In the genomic region with DNA sequence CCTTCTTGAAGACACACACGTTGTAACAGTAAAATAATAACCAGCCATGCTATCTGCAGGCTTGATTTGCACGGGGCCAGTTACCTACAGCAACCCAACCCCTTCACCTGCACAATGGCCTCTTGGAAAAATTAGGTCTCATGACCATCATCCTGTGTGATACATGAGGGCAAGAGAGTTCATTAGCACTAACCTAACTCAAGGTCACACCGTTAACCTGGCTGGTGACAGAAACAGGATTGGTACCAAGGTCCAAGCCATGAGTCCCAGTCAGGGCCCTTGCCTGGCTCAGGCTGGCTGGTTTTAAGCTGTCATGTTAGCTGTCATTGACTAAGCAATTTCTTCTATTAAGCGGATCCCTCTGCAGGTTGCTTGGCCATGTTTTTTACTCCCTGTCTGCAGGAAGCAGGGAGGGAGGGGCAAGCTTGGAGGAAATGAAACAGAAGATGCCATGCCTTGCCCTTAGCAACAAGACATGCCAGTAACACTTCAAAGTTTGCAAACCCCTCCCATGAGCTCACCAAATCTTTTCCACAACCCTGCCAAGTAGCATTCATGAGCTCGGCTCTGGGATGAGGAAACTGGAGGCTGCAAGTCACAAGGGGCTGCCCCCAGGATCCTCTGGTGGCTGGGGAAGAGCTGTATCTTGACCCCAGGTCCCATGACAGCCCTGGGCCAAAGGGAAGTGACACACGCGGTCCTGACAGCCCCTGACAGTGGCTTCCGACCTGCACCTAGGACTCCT, we compare ENCODE assay signal across 10 mouse cellular contexts. TPM values are rescaled to one million over a fixed set of nuclear protein-coding genes. Genes with fewer than 3 reads are reported as not detected.
A peak's percentile ranks its signal among the peaks of the same experiment; 100 is the strongest.
DNase-seq lines count a peak whose midpoint lies in the region; ATAC-seq and TF ChIP-seq lines count a peak whose summit lies in the region.
"Had no signal": no experiment of that assay in that cellular context is flagged by ENCODE, and none has a peak within 500 bp of the region (broad histone marks: within the 10 kb centered on the region; RNA-seq: fewer than 3 reads in every experiment).

No protein-coding gene starts in this region.

- 41% methylated on average over 8 of the region's 8 CpGs for WGBS in spleen, adult 2 months
- WGBS in embryonic facial prominence, embryonic 10.5 days: 69% methylated on average over 8 of the region's 8 CpGs
- 74% methylated on average over 8 of the region's 8 CpGs for WGBS in limb, embryonic 10.5 days
- 63% methylated on average over 8 of the region's 8 CpGs for WGBS in hindbrain, embryonic 14.5 days

- H3K4me2 ChIP-seq in hindbrain, embryonic 14.5 days (replicated peaks): no peak overlapping the region
- H3K4me2 ChIP-seq: embryonic facial prominence, embryonic 12.5 days; limb, embryonic 13.5 days had no signal

- TF ChIP-seq CTCF in spleen, adult 2 months (IDR thresholded peaks at IDR 0.05; ENCODE audit: extremely low read depth, insufficient read depth, insufficient read length, insufficient replicate concordance): no peak

- peak; percentile 31 to 52 for DNase-seq in spleen, adult 2 months (ENCODE audit: low read depth in 1 of 2, low spot score in 2 of 2)
- no peak for DNase-seq in spleen, postnatal 4 days (ENCODE audit: low spot score in 2 of 2)
- DNase-seq in embryonic facial prominence, embryonic 10.5 days (ENCODE audit: low spot score): no peak
- DNase-seq in limb, embryonic 10.5 days (ENCODE audit: low spot score): no peak
- peak; percentile 69 for DNase-seq in splenic B cell, adult 2 months (ENCODE audit: low read depth, low spot score)
- DNase-seq in hindbrain, embryonic 14.5 days (ENCODE audit: low spot score): no peak
- DNase-seq in frontal cortex, postnatal 14 days (ENCODE audit: low spot score in 2 of 2): no peak
- no peak for DNase-seq in embryo, embryonic 9.5 days (ENCODE audit: extremely low spot score)

- no peaks in the 10 kb centered on the region for H3K9me3 ChIP-seq in embryonic facial prominence, embryonic 10.5 days
- no peaks in the 10 kb centered on the region for H3K9me3 ChIP-seq in limb, embryonic 10.5 days (replicated peaks)
- no peaks in the 10 kb centered on the region for H3K9me3 ChIP-seq in hindbrain, embryonic 14.5 days (ENCODE audit: control insufficient read depth, low read length)
- H3K9me3 ChIP-seq: embryonic facial prominence, embryonic 12.5 days; limb, embryonic 13.5 days had no signal

- no peaks in the 10 kb centered on the region for H3K27me3 ChIP-seq in spleen, adult 2 months (ENCODE audit: control insufficient read depth, insufficient read depth, low read length)
- no peaks in the 10 kb centered on the region for H3K27me3 ChIP-seq in embryonic facial prominence, embryonic 10.5 days (replicated peaks; ENCODE audit: low read depth, poor library complexity, severe bottlenecking)
- no peaks in the 10 kb centered on the region for H3K27me3 ChIP-seq in limb, embryonic 10.5 days (ENCODE audit: low read depth, poor library complexity, severe bottlenecking)
- no peaks in the 10 kb centered on the region for H3K27me3 ChIP-seq in splenic B cell, adult 2 months (ENCODE audit: control insufficient read depth, insufficient read depth, low read length, poor library complexity, severe bottlenecking)
- H3K27me3 ChIP-seq in hindbrain, embryonic 14.5 days (ENCODE audit: control insufficient read depth, insufficient read depth, low read length): no peaks in the 10 kb centered on the region
- H3K27me3 ChIP-seq: embryonic facial prominence, embryonic 12.5 days; limb, embryonic 13.5 days had no signal

- TF ChIP-seq POLR2A in spleen, adult 2 months (IDR thresholded peaks at IDR 0.05; ENCODE audit: low read depth, low read length): no peak

- no peak overlapping the region for H3K4me3 ChIP-seq in spleen, adult 2 months (ENCODE audit: extremely low read depth, insufficient read depth, insufficient read length)
- H3K4me3 ChIP-seq in embryonic facial prominence, embryonic 10.5 days: no peak overlapping the region
- H3K4me3 ChIP-seq in limb, embryonic 10.5 days: no peak overlapping the region
- no peak overlapping the region for H3K4me3 ChIP-seq in hindbrain, embryonic 14.5 days (replicated peaks; ENCODE audit: low read length)
- H3K4me3 ChIP-seq: embryonic facial prominence, embryonic 12.5 days; limb, embryonic 13.5 days had no signal

- ATAC-seq in hindbrain, embryonic 14.5 days (ENCODE audit: low FRiP score): no peak

- H3K4me1 ChIP-seq in spleen, adult 2 months (ENCODE audit: control insufficient read depth, insufficient read depth, insufficient read length): peaks cover 17% of the 10 kb centered on the region; the same call in 1 of the 2 replicates
- peaks cover 44% of the 10 kb centered on the region for H3K4me1 ChIP-seq in embryonic facial prominence, embryonic 10.5 days
- peaks cover 38% of the 10 kb centered on the region for H3K4me1 ChIP-seq in limb, embryonic 10.5 days
- no peaks in the 10 kb centered on the region for H3K4me1 ChIP-seq in hindbrain, embryonic 14.5 days (replicated peaks; ENCODE audit: control insufficient read depth, insufficient read depth, low read length)

- no peaks in the 10 kb centered on the region for H3K36me3 ChIP-seq in spleen, adult 2 months (ENCODE audit: control insufficient read depth, insufficient read depth, low read length)
- H3K36me3 ChIP-seq in embryonic facial prominence, embryonic 10.5 days (replicated peaks): no peaks in the 10 kb centered on the region
- no peaks in the 10 kb centered on the region for H3K36me3 ChIP-seq in limb, embryonic 10.5 days
- no peaks in the 10 kb centered on the region for H3K36me3 ChIP-seq in splenic B cell, adult 2 months (ENCODE audit: control insufficient read depth, insufficient read depth, low read length, poor library complexity, severe bottlenecking)
- no peaks in the 10 kb centered on the region for H3K36me3 ChIP-seq in hindbrain, embryonic 14.5 days (replicated peaks; ENCODE audit: control insufficient read depth, insufficient read depth)
- H3K36me3 ChIP-seq: embryonic facial prominence, embryonic 12.5 days; limb, embryonic 13.5 days had no signal

- H3K9ac ChIP-seq in hindbrain, embryonic 14.5 days: no peak overlapping the region
- H3K9ac ChIP-seq: embryonic facial prominence, embryonic 12.5 days; limb, embryonic 13.5 days had no signal

- H3K27ac ChIP-seq in spleen, adult 2 months (ENCODE audit: insufficient read depth, low read length): peak overlapping the region; percentile 52
- H3K27ac ChIP-seq in embryonic facial prominence, embryonic 10.5 days (replicated peaks): peak overlapping the region; percentile 26; the same call in 1 of the 2 replicates
- peak overlapping the region; percentile 38; the same call in 1 of the 2 replicates for H3K27ac ChIP-seq in limb, embryonic 10.5 days
- H3K27ac ChIP-seq in hindbrain, embryonic 14.5 days: no peak overlapping the region
- H3K27ac ChIP-seq: embryonic facial prominence, embryonic 12.5 days; limb, embryonic 13.5 days had no signal

RNA-seq across cellular contexts. Expression of a gene that starts 58.8 kb away (rescaled TPM):
- polyA plus RNA-seq in spleen, adult 2 months (2012; rRNA removed): 56.6 and 90.2 TPM in 2 replicates
- 31.6 and 33.2 TPM in 2 replicates for polyA plus RNA-seq in embryonic facial prominence, embryonic 10.5 days (2016; fragmentation: Nextera tagmentation; extraction: Ambion mirVana)
- 27.4 and 31.0 TPM in 2 replicates for polyA plus RNA-seq in limb, embryonic 10.5 days (2016; fragmentation: Nextera tagmentation; extraction: Ambion mirVana)
- polyA plus RNA-seq in hindbrain, embryonic 14.5 days (2014; fragmentation: Nextera tagmentation; extraction: Ambion mirVana): 6.4 and 7.8 TPM in 2 replicates

Comparison
In these comparisons a context has a peak if more than half of its experiments do, and no peak if none do; other contexts are left out.
1. DNase-seq: peak in spleen, adult 2 months (2 of 2) and splenic B cell, adult 2 months (single experiment); none in spleen, postnatal 4 days (0 of 2), embryonic facial prominence, embryonic 10.5 days (single experiment), limb, embryonic 10.5 days (single experiment), hindbrain, embryonic 14.5 days (single experiment), frontal cortex, postnatal 14 days (0 of 2) and embryo, embryonic 9.5 days (single experiment).